Mouse (Mus musculus) C2C12 (cell line): ENCODE measurements at regions not wholly inside any gene's neighbourhood (a gene's known extent, or its start where the extent isn't known, plus 50 kb on each side); places are given as distances from the start of the nearest gene placed in this dataset.

Source experiments
- CEBPB ChIP-seq: IDR thresholded peaks from one replicate; pipeline ENCODE4 v1.6.1; 2011; ENCODE audit warnings: low read depth, mild to moderate bottlenecking, control low read depth, moderate library complexity
- CTCF ChIP-seq: IDR thresholded peaks from one replicate; pipeline ENCODE4 v1.5.1; 2011; ENCODE audit not compliant: control insufficient read depth, insufficient read depth, insufficient read length
- FOSL1 ChIP-seq: IDR thresholded peaks from one replicate; pipeline ENCODE4 v1.8.0; 2011; ENCODE audit warnings: mild to moderate bottlenecking, low read length; ENCODE audit not compliant: poor library complexity, insufficient read depth, severe bottlenecking
- MAX ChIP-seq: IDR thresholded peaks from one replicate; pipeline ENCODE4 v1.6.1; 2011; ENCODE audit warnings: mild to moderate bottlenecking, control low read depth
- MYOD1 ChIP-seq: IDR thresholded peaks from one replicate; pipeline ENCODE4 v1.6.1; 2011; ENCODE audit warnings: low read depth; ENCODE audit not compliant: control insufficient read depth, insufficient read length
- MYOG ChIP-seq: IDR thresholded peaks from one replicate; pipeline ENCODE4 v1.6.1; 2011; ENCODE audit not compliant: control insufficient read depth, insufficient read length; ENCODE audit errors: extremely low read depth
- USF1 ChIP-seq: IDR thresholded peaks from one replicate; pipeline ENCODE4 v1.6.1; 2011; ENCODE audit warnings: low read depth, mild to moderate bottlenecking, control low read depth, moderate library complexity

- TF ChIP-seq CTCF (no peak), CEBPB (no peak), MYOG (no peak), USF1 (no peak), FOSL1 (no peak), MYOD1 (no peak), MAX (no peak)
Observed at GRCm38 (mm10) chr3:107825468-107825867, 51.6 kb upstream of the Eps8l3 start.
